Mouse (Mus musculus) thymus, postnatal 4 days (tissue): ENCODE results near the gene Mcf2l.

Source experiments
- DNase-seq: peaks from one replicate; pipeline ENCODE4 v3.0.0; 2021

The Mcf2l gene

DNA sequence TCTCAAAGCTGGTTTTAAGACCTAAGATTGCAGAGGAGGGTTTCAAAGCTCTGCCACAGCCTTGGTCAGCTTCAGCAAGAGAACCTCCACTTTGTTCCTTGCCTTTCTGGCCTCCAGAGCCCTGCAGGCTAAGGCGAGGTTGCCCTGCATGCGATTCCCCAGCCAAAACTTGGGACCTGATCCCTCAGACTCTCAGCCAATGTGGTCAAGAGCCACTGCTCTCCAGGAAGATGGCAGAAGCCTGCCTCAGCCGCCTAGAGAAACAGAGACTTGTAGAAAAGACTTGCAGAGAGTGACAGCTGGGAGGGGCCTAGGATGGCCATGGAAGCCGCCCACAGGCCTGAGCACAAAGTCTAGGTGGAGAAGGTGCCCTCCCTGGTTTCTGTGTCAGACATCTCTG, 1.4 kb downstream of the Mcf2l start:
- DNase-seq, result peak; percentile 16

DNA sequence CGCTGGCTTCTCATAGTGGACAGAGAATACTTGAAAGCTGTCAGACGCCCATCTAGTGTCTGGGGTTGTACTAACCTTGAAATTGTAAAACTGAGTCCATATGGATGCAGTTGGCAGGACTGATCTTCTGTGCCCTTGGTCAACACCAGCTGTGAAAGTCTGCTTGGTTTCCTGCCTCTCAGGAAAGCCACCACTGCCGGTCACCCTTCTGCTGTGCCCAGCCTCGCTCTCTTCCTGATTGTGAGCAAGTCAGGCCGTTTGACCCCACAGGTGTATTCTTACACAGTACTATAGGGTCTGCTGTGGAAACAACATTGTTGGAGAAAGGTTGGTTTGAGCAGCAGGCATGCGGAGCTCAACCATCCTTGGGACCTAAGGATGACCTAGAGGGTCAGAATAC, 3.5 kb downstream of the Mcf2l start:
- DNase-seq, result no peak

DNA sequence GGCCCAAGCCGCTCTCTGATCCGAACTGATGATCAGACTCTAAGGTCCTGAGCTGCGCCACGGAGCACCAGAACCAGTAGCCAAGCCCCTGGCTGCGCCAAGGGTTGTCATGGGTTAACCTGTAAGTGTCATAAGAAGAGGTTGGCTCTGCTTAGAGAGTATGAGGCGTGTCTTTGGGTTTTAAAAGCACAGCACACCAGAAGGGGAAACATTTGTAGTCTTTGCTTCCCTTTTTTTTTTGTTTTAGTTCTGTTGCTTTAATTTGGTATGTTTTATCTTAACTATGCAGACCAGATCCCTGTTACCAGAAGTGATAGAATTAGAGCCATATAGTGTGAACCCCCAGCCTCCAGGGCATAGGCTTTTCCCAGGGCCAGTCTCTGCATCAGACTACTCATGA, 6.6 kb downstream of the Mcf2l start:
- DNase-seq, result no peak

DNA sequence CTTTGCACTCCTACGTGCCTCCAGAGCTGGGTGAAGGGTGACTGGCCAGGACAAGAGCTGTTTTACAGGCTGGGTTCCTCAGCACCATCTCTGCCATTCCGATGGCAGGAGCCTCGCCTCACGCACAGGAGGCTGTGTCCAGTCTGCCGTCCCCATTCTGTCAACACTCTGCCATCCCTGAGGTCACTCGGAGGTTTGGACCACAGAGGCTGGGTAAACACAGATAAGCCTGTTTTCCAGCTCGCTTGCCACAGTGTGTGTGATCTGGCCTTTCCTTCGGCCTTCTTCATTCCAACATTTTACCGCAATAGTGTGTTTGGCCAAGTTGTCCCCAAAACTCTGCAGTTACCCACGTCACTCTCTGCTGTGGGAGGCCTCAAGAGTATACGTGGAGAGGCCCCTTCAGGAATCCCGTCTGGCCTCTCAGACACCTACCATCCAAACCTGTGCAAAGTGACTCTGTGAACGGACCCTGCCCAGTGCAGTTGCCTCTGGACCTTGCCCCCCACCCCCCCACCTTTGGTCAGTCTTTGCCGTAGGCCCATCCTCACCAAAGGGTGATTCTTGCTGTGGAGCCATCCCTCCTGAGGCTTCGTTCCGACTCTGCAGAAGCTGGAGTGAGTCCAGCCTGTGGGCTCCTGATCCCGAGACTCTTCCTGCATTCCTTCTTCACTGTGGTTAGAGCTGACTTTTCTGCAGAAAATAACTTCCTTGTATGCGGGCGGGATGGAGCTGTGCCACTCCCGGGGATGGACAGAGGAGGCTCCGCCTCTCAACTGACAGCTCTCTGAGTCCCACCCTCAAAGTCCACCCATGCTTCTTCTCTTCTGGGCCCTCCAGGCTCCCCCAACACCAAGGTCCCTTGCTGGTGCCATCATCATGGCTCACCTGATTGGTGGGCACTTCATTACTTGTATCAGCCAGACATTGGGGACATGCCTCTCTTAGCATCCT, 9.7 kb downstream of the Mcf2l start:
- no peak for DNase-seq

DNA sequence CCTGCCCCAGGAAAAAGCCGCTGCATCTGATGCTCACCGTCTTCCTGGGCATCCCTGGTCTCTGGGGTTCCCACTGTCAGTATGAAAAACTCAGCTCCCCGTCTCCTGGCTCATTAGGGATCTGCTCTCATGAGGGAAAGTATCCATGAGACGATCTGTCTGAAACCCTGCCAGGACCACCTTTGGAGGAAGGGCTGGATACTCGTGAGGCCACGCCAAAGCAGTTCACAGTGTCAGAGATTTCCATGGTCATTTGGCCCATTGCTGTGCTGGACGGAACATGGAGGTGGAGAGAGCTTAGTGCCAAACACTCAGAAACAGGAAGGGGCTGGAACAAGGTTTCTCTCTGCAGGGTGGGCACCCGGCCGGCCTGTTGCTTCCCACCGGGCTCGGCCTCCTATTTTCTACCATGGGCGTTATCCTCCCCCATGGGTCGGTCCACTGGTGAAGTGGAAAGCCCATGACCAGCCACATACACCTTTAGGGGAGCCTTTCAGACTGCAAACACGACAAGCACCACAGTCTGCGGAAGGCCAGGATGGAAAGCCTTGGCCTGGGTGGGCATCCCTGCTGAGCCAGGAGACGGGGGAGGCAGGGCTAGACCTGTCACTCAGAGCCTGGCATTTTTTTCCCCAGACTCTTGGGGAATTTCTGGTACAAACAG, 14.3 kb downstream of the Mcf2l start:
- DNase-seq, result no peak

DNA sequence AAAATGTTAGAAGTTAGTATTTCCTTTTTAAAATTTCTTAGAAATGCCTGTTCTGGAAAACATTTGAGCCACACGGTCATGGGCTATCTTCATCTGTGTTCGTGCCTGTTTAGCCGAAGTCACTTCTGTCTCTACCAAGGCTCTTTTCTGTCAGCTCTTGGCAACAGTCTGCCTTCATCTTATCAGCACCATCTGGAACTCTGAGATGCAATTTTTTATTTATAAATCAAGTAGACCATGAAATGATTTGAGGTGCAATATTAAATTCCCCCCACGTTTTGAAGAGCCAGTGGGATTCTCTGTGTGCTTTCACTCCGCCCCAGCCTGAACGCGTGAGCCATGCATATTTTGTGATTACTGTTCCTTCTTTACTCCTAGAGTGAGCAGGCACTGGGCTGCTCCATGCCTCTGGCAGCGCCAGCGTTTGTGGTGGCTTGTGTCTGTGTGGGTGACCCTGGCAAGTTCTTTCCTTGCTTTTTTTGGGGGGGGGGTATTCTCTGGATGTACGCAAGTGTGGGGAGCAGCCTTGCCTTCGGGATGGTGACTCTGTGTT, 15.5 kb downstream of the Mcf2l start:
- no peak for DNase-seq

DNA sequence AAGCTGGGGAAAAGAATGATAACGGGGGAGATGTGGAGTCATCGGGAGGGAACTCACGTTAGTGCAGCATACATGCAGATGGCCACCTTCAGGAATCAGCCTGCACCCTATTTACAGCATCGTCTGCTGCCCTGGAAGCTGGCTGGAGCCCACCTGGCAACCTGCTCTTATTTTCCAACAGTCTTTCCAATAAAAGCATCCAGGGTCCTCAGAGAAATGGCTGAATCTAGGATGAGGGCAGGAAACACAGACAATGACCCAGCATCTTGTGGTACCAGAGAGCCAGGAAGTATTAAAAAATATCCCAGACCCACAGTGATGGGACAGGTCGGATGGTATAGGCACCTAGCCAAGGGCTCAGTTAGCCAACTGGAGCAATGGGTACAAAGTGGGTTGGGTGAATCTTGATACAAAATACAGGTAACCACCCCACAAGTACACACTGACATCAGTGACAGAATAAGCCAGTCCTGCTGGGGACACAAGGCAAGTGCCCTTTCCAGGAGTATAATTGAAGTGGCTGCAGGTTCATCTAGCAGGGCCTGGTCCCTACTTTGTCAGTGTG, 19.4 kb downstream of the Mcf2l start:
- DNase-seq, result no peak

DNA sequence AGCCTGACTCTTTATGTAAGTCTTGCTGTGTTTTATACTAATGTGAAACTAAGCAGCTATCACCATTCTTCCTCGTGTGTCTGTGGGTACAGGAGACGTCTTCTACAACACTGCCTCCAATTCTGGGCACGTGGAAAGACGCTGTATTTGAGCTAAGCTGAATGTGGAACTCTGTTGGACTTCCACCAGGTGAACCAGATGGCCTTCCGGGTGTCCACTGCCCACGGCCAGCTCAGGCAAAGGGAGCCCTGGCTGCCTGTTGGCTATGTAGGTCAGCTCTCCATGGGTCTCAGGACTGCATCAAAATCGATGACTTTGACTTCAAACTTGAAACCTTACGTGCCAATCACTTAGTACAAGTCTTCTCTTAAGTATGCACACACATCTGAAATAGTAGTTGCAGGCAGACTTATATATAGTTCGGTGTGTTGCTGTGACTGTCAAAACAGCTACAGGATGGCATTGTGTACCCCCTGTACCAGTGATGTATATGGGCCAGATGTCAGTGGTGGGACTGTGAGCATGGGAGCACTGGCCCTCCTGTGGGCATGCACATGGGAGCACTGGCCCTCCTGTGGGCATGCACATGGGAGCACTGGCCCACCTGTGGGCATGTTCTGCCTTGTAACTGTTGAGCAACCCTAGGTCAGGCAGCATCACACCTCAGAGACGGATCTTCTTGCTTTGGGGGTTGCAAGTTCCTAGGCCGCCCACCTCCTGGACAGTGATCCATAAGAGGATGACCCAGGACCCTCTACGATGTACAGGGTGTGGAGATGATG, 20.4 kb downstream of the Mcf2l start:
- DNase-seq, result no peak

DNA sequence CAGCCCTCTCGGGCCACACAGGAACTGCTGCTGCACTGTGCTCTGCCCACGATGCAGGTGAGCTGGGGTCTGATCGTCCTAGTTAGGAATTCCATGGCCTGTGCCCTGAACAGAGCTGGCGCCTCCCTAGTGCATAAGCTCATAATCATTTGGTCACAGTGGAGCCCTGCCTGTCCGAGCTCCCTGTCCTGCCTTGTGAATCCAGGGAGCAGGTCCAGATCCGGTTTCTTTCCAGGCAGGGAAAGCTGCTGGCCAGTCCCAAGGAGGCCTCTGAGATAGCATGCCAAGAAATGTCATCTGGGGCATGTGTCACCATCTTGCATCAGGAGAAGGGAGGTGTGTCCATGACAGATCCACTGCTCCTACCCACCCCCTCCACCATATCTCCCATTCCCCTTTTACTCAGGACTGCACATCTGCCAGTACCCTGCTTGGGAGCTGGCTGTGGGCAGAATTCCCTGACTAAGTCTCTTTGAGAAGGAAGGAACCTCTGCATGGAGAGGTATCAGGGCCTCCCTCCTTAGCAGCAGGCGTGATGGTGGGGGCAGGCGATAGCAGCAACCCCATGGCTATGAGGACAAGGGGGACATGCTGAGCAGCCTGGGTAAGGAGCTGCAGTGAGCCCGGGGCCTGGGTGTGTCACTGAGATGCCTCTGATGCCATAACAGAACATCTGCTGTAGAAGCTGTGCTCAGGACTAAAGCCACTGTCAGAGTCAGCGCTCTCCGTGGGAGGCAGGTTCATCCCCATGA, 21.4 kb downstream of the Mcf2l start:
- DNase-seq, result no peak

DNA sequence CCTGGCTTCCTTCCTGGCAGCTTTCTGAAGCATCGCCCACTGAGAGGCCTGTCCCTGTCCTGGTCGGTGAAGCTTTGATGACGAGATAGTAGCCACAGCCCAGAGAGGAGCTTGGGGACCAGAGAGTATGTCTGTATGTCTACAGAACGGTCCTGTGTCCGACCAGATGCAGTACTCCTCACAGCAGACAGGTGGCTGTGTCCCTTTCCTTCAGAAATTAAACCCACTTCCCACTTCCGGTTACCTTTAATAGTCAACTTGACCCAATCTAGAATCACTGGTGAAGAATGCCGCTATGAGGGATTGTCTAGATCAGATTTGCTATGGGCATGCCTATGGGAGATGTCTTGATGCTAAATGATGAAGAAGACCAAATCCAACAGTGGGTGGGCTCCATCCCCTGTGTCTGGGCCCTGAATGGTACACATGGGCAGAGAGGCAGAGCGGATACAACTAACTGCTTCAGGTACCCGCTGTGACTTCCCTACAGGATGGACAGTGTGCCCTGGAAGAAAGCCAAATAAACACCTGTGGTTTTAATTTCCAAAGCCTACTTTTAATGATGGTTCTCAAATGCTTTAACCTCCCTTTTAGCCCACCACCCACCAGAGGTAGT, 22.0 kb downstream of the Mcf2l start:
- DNase-seq, result no peak

DNA sequence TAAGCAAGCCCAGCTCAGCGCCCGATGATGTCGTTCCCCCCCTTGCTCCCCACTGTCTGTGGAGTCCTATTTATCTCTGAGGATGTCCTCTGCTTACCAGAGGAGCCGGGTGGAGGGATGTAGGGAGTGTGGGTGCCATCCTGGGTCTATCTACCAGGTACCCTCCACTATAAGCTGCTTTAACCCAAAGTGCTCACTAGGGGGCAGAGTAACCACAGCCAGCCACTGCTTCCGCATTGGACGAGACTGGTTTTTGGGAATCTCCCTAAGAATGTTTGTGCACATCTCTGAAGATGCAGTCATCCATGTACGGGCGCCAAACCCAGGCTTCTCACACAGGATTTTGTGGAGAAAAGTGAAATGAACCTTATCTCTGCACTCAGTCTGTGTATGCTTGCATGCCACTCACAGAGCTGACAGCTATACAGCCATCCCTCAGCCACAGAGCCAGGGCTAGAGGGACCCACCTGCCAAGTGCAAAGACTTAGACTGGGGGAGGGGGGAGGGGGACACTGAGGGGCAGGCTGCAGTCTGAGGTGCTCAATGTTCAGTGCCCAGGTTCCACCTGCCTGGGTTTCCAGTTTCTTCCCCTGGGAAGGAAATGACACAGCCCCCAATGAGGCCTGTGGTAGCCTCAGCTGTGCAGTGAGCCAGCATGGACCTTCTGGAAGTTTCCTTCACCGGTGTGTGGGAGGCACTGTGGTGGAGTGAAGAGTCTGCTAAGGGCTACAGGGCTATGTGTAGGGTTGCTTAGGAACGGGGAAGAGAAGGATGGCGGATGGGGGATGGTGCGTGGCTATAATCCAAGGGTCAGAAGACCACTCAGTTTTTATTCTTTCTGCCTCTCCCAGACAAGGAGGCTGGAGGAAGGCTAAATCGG, 23.1 kb downstream of the Mcf2l start:
- DNase-seq, result peak; percentile 59

DNA sequence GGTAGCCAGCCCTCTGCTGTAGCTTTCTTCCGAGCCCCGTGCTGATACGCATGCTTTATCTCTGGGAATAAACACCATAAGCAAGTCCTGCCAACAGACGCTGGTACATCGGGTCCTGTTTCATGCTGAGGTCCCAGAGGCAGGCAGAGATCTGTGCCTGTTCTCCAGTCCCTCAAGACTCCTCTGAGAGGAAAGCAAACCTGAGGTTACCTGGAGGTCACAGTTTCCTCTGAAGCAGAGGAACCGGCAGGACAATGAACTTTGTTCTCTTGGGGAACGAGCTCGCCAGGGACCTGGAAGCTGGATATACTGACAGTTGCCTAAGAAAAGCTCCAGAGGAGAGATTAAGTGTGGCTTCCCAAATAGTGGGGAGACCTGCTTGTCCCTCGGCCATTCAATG, 24.2 kb downstream of the Mcf2l start:
- DNase-seq, result no peak

DNA sequence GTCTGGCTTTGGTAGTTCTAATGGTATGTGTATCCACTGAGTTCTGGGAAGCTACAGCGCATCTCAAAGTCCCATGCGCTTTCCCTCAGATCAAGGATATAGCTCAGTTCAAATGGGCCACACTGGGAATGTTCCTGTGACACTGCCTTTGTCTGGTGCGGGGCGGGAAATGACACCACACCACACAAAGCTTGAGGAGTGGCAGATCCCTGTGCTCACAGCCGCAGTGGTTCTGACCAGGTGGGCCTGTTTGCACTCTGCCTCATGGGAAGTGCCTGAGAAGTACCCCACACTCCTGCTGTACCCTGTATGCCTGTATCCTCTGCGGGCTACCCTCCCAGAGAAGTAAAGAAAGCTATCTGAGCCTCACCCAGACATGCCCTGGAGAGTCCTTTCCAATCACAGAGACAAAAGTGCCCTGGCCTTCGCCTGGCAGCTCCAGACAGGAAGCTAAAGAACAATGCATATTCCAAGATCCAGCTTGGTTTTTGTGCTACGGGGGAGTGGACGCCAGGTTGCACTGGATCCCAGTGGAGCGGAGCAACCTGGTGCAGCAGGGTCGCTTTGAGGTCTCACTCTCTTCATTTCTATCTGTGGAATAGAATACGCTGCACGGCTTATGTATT, 30.3 kb downstream of the Mcf2l start:
- no peak for DNase-seq

DNA sequence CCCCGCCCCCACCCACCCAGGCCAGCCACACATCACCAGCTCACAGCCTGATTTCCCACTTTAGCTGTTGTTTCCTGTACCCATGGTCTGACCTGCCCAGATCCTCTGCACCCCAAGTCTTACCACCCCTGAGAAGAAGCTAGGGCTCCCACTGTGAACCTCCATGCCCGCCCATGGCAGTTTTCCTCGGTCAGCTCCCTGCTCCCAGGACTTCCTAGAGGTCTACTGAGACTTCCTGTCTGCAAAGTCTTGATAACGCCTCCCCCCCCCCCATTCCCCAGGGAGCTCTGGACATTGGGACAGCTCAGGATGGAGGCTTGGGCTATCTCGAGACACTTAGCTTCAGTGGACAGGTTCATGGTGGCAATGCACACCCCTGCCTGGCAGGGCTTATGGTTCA, 31.5 kb downstream of the Mcf2l start:
- no peak for DNase-seq

DNA sequence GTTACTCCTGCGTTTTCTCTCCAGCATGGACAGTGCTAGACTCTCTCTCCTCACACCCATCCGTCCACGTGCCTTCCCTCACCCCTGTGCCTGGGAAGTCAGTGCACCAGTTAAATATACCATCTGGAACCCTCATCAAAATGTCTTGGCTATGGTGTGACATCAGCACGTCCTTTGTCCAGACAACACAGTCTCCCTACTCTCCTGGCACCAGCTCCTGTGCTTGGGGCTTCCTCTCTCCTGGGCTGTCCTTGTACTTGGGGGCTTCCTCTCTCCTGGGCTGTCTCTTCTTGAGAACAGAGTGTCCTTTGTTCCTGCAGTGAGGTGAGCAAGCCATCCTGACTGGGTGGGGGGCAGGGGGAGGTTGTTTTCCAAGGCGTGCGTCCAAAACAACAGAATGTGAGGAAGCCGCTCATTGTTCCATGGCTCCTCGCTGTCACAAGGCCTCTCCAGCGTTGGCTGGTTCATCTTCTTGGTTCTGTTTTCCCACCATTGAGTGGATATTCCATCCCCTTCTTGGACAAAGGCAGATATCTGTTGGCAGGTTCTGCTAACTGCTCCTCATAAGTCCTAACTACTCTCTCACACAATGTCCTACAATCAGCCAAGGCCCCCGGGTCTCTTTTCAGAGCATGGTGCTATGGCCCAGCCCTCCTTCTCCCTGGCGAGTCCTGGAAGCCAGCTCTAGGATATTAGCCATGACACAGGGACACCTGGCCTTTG, 32.2 kb downstream of the Mcf2l start:
- no peak for DNase-seq

DNA sequence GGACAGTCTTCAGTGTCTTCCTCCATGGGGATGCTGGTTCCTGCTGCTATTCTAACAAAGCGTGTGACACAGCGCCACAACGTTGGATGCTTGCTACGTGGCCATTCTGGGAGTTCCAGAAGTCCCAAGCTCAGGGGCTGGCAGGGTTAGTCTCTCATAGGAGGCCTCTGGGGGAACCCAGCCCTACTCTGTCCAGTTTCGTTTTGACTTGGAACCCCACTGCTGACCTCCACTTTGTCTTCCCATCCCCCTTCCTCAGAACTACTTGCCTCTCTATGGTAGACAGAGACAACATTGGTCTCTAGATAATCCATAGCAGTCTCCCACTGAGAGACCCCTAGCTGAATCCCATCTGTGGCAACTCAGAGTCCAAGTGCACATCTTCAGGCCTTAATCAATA, 33.0 kb downstream of the Mcf2l start:
- DNase-seq, result no peak

DNA sequence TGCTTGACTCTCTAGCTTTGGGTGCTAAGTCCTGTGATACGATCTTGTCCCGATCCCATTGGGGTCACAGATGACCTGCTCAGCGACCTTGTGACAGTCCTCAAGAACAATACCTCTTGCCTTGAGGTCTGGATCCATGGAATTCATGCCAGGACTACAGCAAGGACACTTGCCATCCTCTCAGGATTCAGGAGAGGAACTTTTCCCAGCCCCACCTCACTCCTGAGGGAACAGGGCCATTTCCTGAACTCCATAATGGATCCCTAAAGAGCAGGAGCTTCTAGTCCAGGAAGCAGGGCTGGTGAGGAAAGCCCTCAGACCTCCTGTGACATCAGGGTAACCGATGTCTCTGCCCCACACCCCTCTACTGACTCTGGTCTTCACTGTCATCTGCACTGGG, 34.1 kb downstream of the Mcf2l start:
- no peak for DNase-seq

DNA sequence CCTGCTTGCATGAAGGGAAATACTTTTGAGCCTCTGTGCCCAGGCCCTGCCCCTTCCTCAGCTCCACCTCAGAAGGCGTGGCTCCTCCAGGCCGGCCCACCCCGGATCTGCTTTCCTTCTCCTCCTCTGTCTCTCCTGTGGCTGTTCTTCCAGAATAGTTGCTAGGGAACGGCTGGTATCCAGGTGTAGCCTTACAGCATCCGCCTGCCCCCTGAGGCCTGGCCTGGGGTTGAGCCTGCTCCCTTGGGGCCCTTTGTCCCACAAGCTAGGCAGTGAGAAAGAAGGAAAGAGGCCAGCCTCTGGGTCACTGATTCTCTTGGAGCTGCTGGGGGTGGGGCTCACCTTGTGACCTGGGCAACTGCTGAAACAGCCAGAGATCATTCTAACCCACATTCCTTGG, 38.4 kb downstream of the Mcf2l start:
- no peak for DNase-seq
